Mouse (Mus musculus) lung, postnatal 0 days (tissue): ENCODE measurements at regions not wholly inside any gene's neighbourhood (a gene's known extent, or its start where the extent isn't known, plus 50 kb on each side); places are given as distances from the start of the nearest gene placed in this dataset.

Source experiments
- CTCF ChIP-seq: IDR thresholded peaks from 2 replicates; pipeline ENCODE4 v1.5.1; 2016; ENCODE audit warnings: antibody characterized with exemption, mild to moderate bottlenecking
- EP300 ChIP-seq: IDR thresholded peaks from 2 replicates; pipeline ENCODE4 v1.6.1; 2016; ENCODE audit warnings: antibody characterized with exemption, mild to moderate bottlenecking, control low read depth

DNA sequence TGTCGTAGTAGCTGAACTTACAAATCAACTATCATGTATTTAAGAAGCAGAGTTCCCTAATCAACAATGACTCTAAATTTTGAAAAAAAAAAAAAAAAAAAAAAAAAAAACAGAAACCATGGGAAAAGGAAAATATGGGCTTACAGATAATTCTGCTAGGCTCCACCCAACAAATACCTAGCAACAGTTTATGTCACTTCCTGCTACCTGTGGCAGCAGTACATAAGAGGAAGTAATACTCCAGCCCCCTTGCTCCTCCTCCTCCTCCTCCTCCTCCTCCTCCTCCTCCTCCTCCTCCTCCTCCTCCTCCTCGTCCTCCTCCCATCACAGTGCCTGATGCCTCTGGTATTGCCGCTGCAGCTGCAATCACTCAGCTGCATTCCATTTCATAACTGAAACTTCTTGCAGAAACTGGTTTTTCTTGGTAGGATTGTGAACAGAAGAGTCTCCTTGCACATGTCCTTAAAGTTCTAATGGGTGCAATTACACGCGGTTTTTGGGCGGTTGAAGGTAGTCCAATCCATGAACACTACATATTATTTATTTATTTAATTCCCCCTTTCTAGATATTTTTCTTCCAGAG, 89.6 kb downstream of the Plk2 start:
- TF ChIP-seq CTCF = no peak
- TF ChIP-seq EP300 = no peak
